In genomic region chr10:84440541-84441433, GRCm38 (mm10) we compare ENCODE assay signal across 8 mouse cellular contexts. TPM values are rescaled to one million over a fixed set of nuclear protein-coding genes. Genes with fewer than 3 reads are reported as not detected.
DNase-seq lines count a peak whose midpoint lies in the region; ATAC-seq and TF ChIP-seq lines count a peak whose summit lies in the region.

TSS of gene Nuak1 (minus strand) at chr10:84440597.

- H3K27ac ChIP-seq in embryonic facial prominence, embryonic 13.5 days: peak within 1 kb of the TSS; percentile 98
- peak within 1 kb of the TSS; percentile 99 for H3K27ac ChIP-seq in kidney, embryonic 14.5 days (ENCODE audit: low read depth, low read length)

- H3K4me3 ChIP-seq in embryonic facial prominence, embryonic 13.5 days: peak within 1 kb of the TSS; percentile 84
- H3K4me3 ChIP-seq in kidney, embryonic 14.5 days (ENCODE audit: low read length): peak within 1 kb of the TSS; percentile 86
- peak within 1 kb of the TSS; percentile 75 for H3K4me3 ChIP-seq in myocyte

- H3K9ac ChIP-seq in embryonic facial prominence, embryonic 13.5 days: peak within 1 kb of the TSS; percentile 100
- H3K9ac ChIP-seq in kidney, embryonic 14.5 days (ENCODE audit: low read depth, low read length): peak within 1 kb of the TSS; percentile 98

- H3K79me2 ChIP-seq in myocyte (ENCODE audit: control insufficient read depth, insufficient read depth): peaks cover 31% of the 10 kb centered on the region

- WGBS in embryonic facial prominence, embryonic 13.5 days: under 1% methylated on average over 81 of the region's 94 CpGs
- under 1% methylated on average over 67 of the region's 94 CpGs for WGBS in kidney, embryonic 14.5 days

- DNase-seq in 3134 (ENCODE audit: extremely low read depth, insufficient read length, low spot score) (peak; percentile 90), liver (peak; percentile 77)
- DNase-seq in adrenal gland, postnatal 25 days: peak; percentile 95
- peak; percentile 90 to 91 for DNase-seq in heart, adult 9 months (ENCODE audit: low spot score in 2 of 2)
- peak; percentile 71 to 85 for DNase-seq in spleen, postnatal 4 days (ENCODE audit: low spot score in 2 of 2)

- ATAC-seq in embryonic facial prominence, embryonic 13.5 days (ENCODE audit: insufficient number of reproducible peaks, insufficient read depth, low FRiP score, low TSS enrichment, low read depth): peak; percentile 89
- peak; percentile 91 for ATAC-seq in kidney, embryonic 14.5 days (ENCODE audit: low FRiP score, low TSS enrichment)

- peak; percentile 86 for TF ChIP-seq POLR2A in myocyte (IDR thresholded peaks at IDR 0.05; ENCODE audit: insufficient read length, low read depth)

- H3K4me2 ChIP-seq in embryonic facial prominence, embryonic 13.5 days: peak within 1 kb of the TSS; percentile 90
- H3K4me2 ChIP-seq in kidney, embryonic 14.5 days (replicated peaks; ENCODE audit: low read depth, low read length): peak within 1 kb of the TSS; percentile 90
- peak within 1 kb of the TSS; percentile 91 for H3K4me2 ChIP-seq in myocyte (ENCODE audit: low read depth)

- H3K4me1 ChIP-seq in embryonic facial prominence, embryonic 13.5 days: peaks cover 55% of the 10 kb centered on the region
- H3K4me1 ChIP-seq in kidney, embryonic 14.5 days (ENCODE audit: control insufficient read depth, insufficient read depth, low read length): peaks cover 28% of the 10 kb centered on the region

- no peaks in the 10 kb centered on the region for H3K36me3 ChIP-seq in embryonic facial prominence, embryonic 13.5 days
- no peaks in the 10 kb centered on the region for H3K36me3 ChIP-seq in kidney, embryonic 14.5 days (ENCODE audit: control insufficient read depth, insufficient read depth, low read length)
- H3K36me3 ChIP-seq in myocyte (ENCODE audit: control insufficient read depth, insufficient read depth): no peaks in the 10 kb centered on the region

- H3K27me3 ChIP-seq in embryonic facial prominence, embryonic 13.5 days: no peaks in the 10 kb centered on the region
- H3K27me3 ChIP-seq in kidney, embryonic 14.5 days (ENCODE audit: control insufficient read depth, insufficient read depth, low read length): no peaks in the 10 kb centered on the region
- H3K27me3 ChIP-seq in myocyte (ENCODE audit: control insufficient read depth, insufficient read depth, insufficient read length): no peaks in the 10 kb centered on the region

- no peaks in the 10 kb centered on the region for H3K9me3 ChIP-seq in embryonic facial prominence, embryonic 13.5 days
- no peaks in the 10 kb centered on the region for H3K9me3 ChIP-seq in kidney, embryonic 14.5 days (ENCODE audit: control insufficient read depth, low read length)

- H3ac ChIP-seq in myocyte (ENCODE audit: control insufficient read depth, insufficient read length): peak within 1 kb of the TSS; percentile 67

TF ChIP-seq in myocyte, 11 proteins besides CTCF, POLR2A, EP300 and RAD21:
- TF ChIP-seq CEBPB (IDR thresholded peaks at IDR 0.05; ENCODE audit: insufficient read depth, poor library complexity, severe bottlenecking): no peak
- TF ChIP-seq TCF3 (IDR thresholded peaks at IDR 0.05; ENCODE audit: insufficient read length, low read depth): no peak
- TF ChIP-seq POLR2AphosphoS2 (IDR thresholded peaks at IDR 0.05; ENCODE audit: insufficient read length, low read depth): peak; percentile 61
- TF ChIP-seq MYOG (IDR thresholded peaks at IDR 0.05; ENCODE audit: control insufficient read depth in 1 of 3, insufficient read depth in 1 of 3, insufficient read length in 2 of 3, low read depth in 2 of 3): peak in 2 of 3 experiments; percentile 41 to 43
- peak in 1 of 3 experiments; percentile 64 for TF ChIP-seq MYOD1 (IDR thresholded peaks at IDR 0.05; ENCODE audit: control insufficient read depth in 1 of 3, insufficient read length in 2 of 3, low read depth in 2 of 3)
- no peak for TF ChIP-seq USF1 (IDR thresholded peaks at IDR 0.05; ENCODE audit: low read depth)
- peak; percentile 42 for TF ChIP-seq SRF (IDR thresholded peaks at IDR 0.05; ENCODE audit: control insufficient read depth, insufficient read length, low read depth)
- no peak for TF ChIP-seq TCF12 (IDR thresholded peaks at IDR 0.05; ENCODE audit: insufficient read depth, poor library complexity, severe bottlenecking)
- no peak for TF ChIP-seq MAX (IDR thresholded peaks at IDR 0.05; ENCODE audit: low read depth)
- no peak for TF ChIP-seq REST (IDR thresholded peaks at IDR 0.05; ENCODE audit: insufficient read depth, insufficient read length)
- TF ChIP-seq E2F4 (IDR thresholded peaks at IDR 0.05; ENCODE audit: insufficient read depth): no peak

RNA-seq across cellular contexts. Expression of gene Nuak1, which starts in this region (rescaled TPM):
- total RNA-seq in adrenal gland, postnatal 25 days (2021): 6.8 and 7.8 TPM in 2 replicates
- 2.9 and 3.0 TPM in 2 replicates for polyA plus RNA-seq in embryonic facial prominence, embryonic 13.5 days (2015; fragmentation: Nextera tagmentation; extraction: Ambion mirVana)
- 3.0 and 4.1 TPM in 2 replicates for polyA plus RNA-seq in kidney, embryonic 14.5 days (2014; fragmentation: Nextera tagmentation; extraction: Ambion mirVana)
- 21.8 TPM for polyA plus RNA-seq in myocyte (2012; fragmentation: generic; extraction: Trizol)

Comparison
In these comparisons a context has a peak if more than half of its experiments do, and no peak if none do; other contexts are left out.
1. Peak in every context shown above with its lines: DNase-seq, ATAC-seq, H3K4me3 ChIP-seq and H3K27ac ChIP-seq.